Comparison of ENCODE assay signal across 9 mouse cellular contexts in the genomic region with DNA sequence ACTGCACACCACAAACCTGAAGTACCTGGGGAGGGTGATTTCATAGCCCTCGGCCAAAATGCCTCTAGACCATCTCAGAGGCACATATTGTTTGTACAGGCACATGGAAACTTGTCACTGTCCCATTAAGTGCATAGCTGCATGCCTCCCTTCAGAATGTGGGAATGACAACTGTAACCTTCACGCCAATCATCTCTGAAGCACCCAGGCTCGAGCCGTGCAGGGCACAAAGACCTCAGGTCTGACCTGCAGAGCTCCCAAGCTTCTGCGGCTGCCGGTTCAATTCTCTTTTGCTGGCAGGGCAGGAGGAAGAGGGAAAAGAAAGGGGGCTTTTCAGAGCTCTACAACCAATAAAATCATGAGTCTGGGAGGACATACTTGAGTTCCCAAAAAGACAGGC. TPM values are rescaled to one million over a fixed set of nuclear protein-coding genes. Genes with fewer than 3 reads are reported as not detected.
DNase-seq lines count a peak whose midpoint lies in the region; ATAC-seq and TF ChIP-seq lines count a peak whose summit lies in the region.
"Had no signal": no experiment of that assay in that cellular context is flagged by ENCODE, and none has a peak within 500 bp of the region (broad histone marks: within the 10 kb centered on the region; RNA-seq: fewer than 3 reads in every experiment).

No protein-coding gene starts in this region.

- H3K4me2 ChIP-seq in kidney, embryonic 16.5 days (replicated peaks; ENCODE audit: low read depth, low read length), result peak overlapping the region; percentile 61
- H3K4me2 ChIP-seq in neural tube, embryonic 13.5 days, result peak overlapping the region; percentile 74

- H3K9me3 ChIP-seq in kidney, embryonic 16.5 days (ENCODE audit: low read length), result no peaks in the 10 kb centered on the region
- no peaks in the 10 kb centered on the region for H3K9me3 ChIP-seq in limb, embryonic 10.5 days (replicated peaks)
- H3K9me3 ChIP-seq in neural tube, embryonic 13.5 days, result no peaks in the 10 kb centered on the region

- no peak for TF ChIP-seq POLR2A in embryonic fibroblast, embryonic 13.5 days (IDR thresholded peaks at IDR 0.05; ENCODE audit: low read depth, low read length)

- ATAC-seq in kidney, embryonic 16.5 days (ENCODE audit: low FRiP score, low TSS enrichment), result no peak
- no peak for ATAC-seq in neural tube, embryonic 13.5 days (ENCODE audit: low read depth)

- 0 out of 2 replicates have a peak, but pooled peaks cover 4% of the 10 kb centered on the region for H3K4me1 ChIP-seq in kidney, embryonic 16.5 days (ENCODE audit: insufficient read depth, low read length)
- no peaks in the 10 kb centered on the region for H3K4me1 ChIP-seq in embryonic fibroblast, embryonic 13.5 days (ENCODE audit: control insufficient read depth, insufficient read depth, low read length)
- peaks cover 13% of the 10 kb centered on the region; the same call in 1 of the 2 replicates for H3K4me1 ChIP-seq in limb, embryonic 10.5 days
- H3K4me1 ChIP-seq in neural tube, embryonic 13.5 days (replicated peaks), result 0 out of 2 replicates have a peak, but pooled peaks cover 5% of the 10 kb centered on the region

- DNase-seq in kidney, postnatal 25 days, result no peak
- no peak for DNase-seq in limb, embryonic 10.5 days (ENCODE audit: low spot score)
- DNase-seq in yolk sac, embryonic 10.5 days (ENCODE audit: low spot score), result no peak
- no peak for DNase-seq in right cerebral cortex, postnatal 10 days (ENCODE audit: low spot score in 2 of 2)
- DNase-seq in embryo, embryonic 10 days (ENCODE audit: low spot score), result no peak

- peak overlapping the region; percentile 44; the same call in 1 of the 2 replicates for H3K9ac ChIP-seq in kidney, embryonic 16.5 days (replicated peaks; ENCODE audit: low read length)
- H3K9ac ChIP-seq in neural tube, embryonic 13.5 days, result no peak overlapping the region

- 52% methylated on average over 6 of the region's 6 CpGs for WGBS in kidney, embryonic 16.5 days
- 32% methylated on average over 6 of the region's 6 CpGs for WGBS in limb, embryonic 10.5 days
- WGBS in neural tube, embryonic 13.5 days, result 47% methylated on average over 6 of the region's 6 CpGs

- peak overlapping the region; percentile 59 for H3K4me3 ChIP-seq in kidney, embryonic 16.5 days (ENCODE audit: low read length)
- H3K4me3 ChIP-seq in embryonic fibroblast, embryonic 13.5 days (ENCODE audit: insufficient read depth, low read length), result peak overlapping the region; percentile 95
- peak overlapping the region; percentile 60 for H3K4me3 ChIP-seq in limb, embryonic 10.5 days
- peak overlapping the region; percentile 49 for H3K4me3 ChIP-seq in neural tube, embryonic 13.5 days

- H3K36me3 ChIP-seq in kidney, embryonic 16.5 days (ENCODE audit: insufficient read depth, low read length), result no peaks in the 10 kb centered on the region
- H3K36me3 ChIP-seq in limb, embryonic 10.5 days, result no peaks in the 10 kb centered on the region
- H3K36me3 ChIP-seq in neural tube, embryonic 13.5 days, result no peaks in the 10 kb centered on the region

- no peak overlapping the region for H3K27ac ChIP-seq in kidney, embryonic 16.5 days (ENCODE audit: low read length)
- no peak overlapping the region for H3K27ac ChIP-seq in embryonic fibroblast, embryonic 13.5 days (ENCODE audit: insufficient read depth, low read length)
- no peak overlapping the region for H3K27ac ChIP-seq in limb, embryonic 10.5 days
- H3K27ac ChIP-seq in neural tube, embryonic 13.5 days (replicated peaks), result no peak overlapping the region
- H3K27ac ChIP-seq: macrophage had no signal

- peaks cover 8% of the 10 kb centered on the region; the same call in 1 of the 2 replicates for H3K27me3 ChIP-seq in kidney, embryonic 16.5 days (ENCODE audit: insufficient read depth, low read length)
- peaks cover 69% of the 10 kb centered on the region for H3K27me3 ChIP-seq in limb, embryonic 10.5 days (ENCODE audit: low read depth, poor library complexity, severe bottlenecking)
- peaks cover 38% of the 10 kb centered on the region for H3K27me3 ChIP-seq in neural tube, embryonic 13.5 days

- TF ChIP-seq CTCF in embryonic fibroblast, embryonic 13.5 days (IDR thresholded peaks at IDR 0.05; ENCODE audit: borderline replicate concordance, insufficient read depth, low read length), result no peak

RNA-seq across cellular contexts. Expression of gene Gpc4, which starts 2.3 kb away (rescaled TPM):
- 107 TPM in 2 replicates for polyA plus RNA-seq in kidney, embryonic 16.5 days (2015; fragmentation: Nextera tagmentation; extraction: Ambion mirVana)
- polyA plus RNA-seq in embryonic fibroblast, embryonic 13.5 days (2011; ENCODE audit: insufficient read length, low read depth, missing spikeins), result 214 and 232 TPM in 2 replicates
- polyA plus RNA-seq in limb, embryonic 10.5 days (2016; fragmentation: Nextera tagmentation; extraction: Ambion mirVana), result 17.5 and 18.8 TPM in 2 replicates
- polyA plus RNA-seq in neural tube, embryonic 13.5 days (2015; fragmentation: Nextera tagmentation; extraction: Ambion mirVana), result 14.4 and 18.1 TPM in 2 replicates
- polyA plus RNA-seq: macrophage had no signal
